Mouse (Mus musculus): Measurements from ENCODE around the gene Tekt2. TPM values are rescaled to one million over a fixed set of nuclear protein-coding genes. Genes with fewer than 3 reads are reported as not detected.

Gene Tekt2
- polyA plus RNA-seq (2014; fragmentation: Nextera tagmentation; extraction: Ambion mirVana) = 9.4 and 11.9 TPM in 2 replicates

DNA sequence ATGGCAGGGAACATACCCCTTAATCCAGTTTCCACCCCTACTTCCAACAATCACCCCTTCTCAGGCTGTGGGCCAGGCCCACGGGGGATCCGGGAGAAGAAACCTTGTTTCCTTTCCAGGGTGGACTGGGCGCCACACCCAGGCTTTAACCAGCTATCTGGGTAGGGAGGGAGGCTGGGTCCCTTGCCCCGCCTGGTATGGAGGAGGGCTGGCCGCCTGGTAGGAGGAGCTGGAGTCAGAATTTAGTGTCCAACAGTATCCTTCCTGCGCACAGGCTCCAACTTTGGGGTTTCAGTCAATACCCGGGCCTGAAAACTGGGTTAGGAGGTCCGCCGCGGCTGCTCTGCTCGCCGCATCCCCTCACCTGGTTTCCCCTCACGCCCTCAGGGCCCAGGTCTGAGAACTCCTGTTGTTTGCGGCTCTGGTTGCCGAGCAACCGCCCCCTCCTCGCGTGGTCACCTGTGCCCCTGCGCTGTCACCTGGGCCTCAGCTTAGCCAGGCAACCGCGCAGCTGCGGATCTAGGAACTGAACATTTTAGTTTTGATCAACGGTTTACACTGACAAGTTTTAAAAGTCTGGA, at the start of gene Tekt2:
Tekt2 (minus strand) TSS at position 408 of the 581 bp plus-strand sequence.
- H3K9ac ChIP-seq (replicated peaks; ENCODE audit: low read depth, low read length) = no peak within 1 kb of the TSS
- 11% methylated on average over 23 of the region's 23 CpGs for WGBS
- H3K9me3 ChIP-seq (ENCODE audit: control insufficient read depth, low read depth, low read length) = no peaks in the 10 kb centered on the region
- peak; percentile 47 for ATAC-seq (ENCODE audit: insufficient number of reproducible peaks, insufficient read depth, low FRiP score, low read depth)
- peak within 1 kb of the TSS; percentile 18; the same call in 1 of the 2 replicates for H3K4me3 ChIP-seq (ENCODE audit: low read depth, low read length)
- peaks cover 14% of the 10 kb centered on the region; the same call in 1 of the 2 replicates for H3K4me1 ChIP-seq (ENCODE audit: control insufficient read depth, insufficient read depth, low read length)
- H3K27me3 ChIP-seq (ENCODE audit: control insufficient read depth, insufficient read depth, low read length) = no peaks in the 10 kb centered on the region
- H3K36me3 ChIP-seq (ENCODE audit: control insufficient read depth, insufficient read depth, low read length) = no peaks in the 10 kb centered on the region
- peak within 1 kb of the TSS; percentile 33 for H3K4me2 ChIP-seq (replicated peaks; ENCODE audit: low read depth, low read length)
- H3K27ac ChIP-seq (ENCODE audit: low read length) = peak within 1 kb of the TSS; percentile 28; the same call in 1 of the 2 replicates

DNA sequence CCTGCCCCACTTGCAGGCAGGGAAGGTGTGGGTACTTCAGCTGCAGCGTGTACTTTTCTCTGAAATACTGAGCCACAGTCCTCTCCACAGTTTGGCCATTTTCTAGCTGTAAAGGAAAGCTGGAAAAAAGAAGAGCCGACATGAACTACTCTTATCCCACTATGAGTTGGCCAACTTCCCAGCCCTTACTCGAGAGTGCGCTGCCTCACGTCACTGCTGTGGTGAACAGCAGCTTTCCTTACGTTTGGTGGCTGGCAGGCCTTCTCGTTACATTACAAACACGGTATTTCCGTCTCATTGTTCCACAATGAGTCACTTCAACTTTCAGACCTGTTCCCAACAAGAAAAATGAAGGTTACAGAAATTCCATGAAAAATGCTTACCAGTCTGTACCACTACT, 46.0 kb upstream of the Tekt2 start:
- WGBS = 78% methylated on average over 9 of the region's 9 CpGs

DNA sequence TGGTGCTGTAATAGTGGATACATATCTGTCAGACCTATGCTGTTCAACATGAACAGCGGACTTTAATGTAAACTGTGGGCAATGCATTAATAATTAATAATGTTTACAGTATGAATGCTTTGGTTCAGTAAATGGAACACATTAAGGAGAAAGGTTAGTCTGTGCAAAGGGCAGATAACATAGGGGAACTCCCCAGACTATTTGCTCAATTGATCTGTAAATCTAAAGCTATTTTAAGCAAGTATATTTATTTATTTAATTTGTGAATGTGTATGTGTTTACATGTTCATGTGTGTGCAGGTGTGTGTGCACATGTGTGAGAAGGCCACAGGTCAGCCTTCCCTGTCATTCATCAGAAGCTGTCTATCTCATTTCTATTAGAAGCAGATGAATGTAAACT, 34.6 kb upstream of the Tekt2 start:
- no peaks in the 10 kb centered on the region for H3K4me1 ChIP-seq (ENCODE audit: control insufficient read depth, insufficient read depth, low read length)
- H3K9me3 ChIP-seq (ENCODE audit: control insufficient read depth, low read depth, low read length) = no peaks in the 10 kb centered on the region
- no peak overlapping the region for H3K27ac ChIP-seq (ENCODE audit: low read length)
- no peak for ATAC-seq (ENCODE audit: insufficient number of reproducible peaks, insufficient read depth, low FRiP score, low read depth)
- WGBS = 84% methylated on average over 1 of the region's 1 CpGs
- peaks cover 7% of the 10 kb centered on the region for H3K36me3 ChIP-seq (ENCODE audit: control insufficient read depth, insufficient read depth, low read length)
- H3K27me3 ChIP-seq (ENCODE audit: control insufficient read depth, insufficient read depth, low read length) = no peaks in the 10 kb centered on the region
- H3K4me2 ChIP-seq (replicated peaks; ENCODE audit: low read depth, low read length) = no peak overlapping the region
- H3K4me3 ChIP-seq (ENCODE audit: low read depth, low read length) = no peak overlapping the region
- no peak overlapping the region for H3K9ac ChIP-seq (replicated peaks; ENCODE audit: low read depth, low read length)

More for the DNA sequence above, 46.0 kb upstream of the Tekt2 start:
- Histone ChIP-seq H3K9ac (replicated peaks; ENCODE audit: low read depth, low read length) (no peak overlapping the region), H3K27ac (ENCODE audit: low read length) (no peak overlapping the region), H3K4me1 (ENCODE audit: control insufficient read depth, insufficient read depth, low read length) (no peaks in the 10 kb centered on the region), H3K36me3 (ENCODE audit: control insufficient read depth, insufficient read depth, low read length) (no peaks in the 10 kb centered on the region; the same call in 1 of the 2 replicates), H3K9me3 (ENCODE audit: control insufficient read depth, low read depth, low read length) (no peaks in the 10 kb centered on the region), H3K27me3 (ENCODE audit: control insufficient read depth, insufficient read depth, low read length) (no peaks in the 10 kb centered on the region), H3K4me2 (replicated peaks; ENCODE audit: low read depth, low read length) (no peak overlapping the region), H3K4me3 (ENCODE audit: low read depth, low read length) (no peak overlapping the region)
- ATAC-seq (ENCODE audit: insufficient number of reproducible peaks, insufficient read depth, low FRiP score, low read depth) = no peak

DNA sequence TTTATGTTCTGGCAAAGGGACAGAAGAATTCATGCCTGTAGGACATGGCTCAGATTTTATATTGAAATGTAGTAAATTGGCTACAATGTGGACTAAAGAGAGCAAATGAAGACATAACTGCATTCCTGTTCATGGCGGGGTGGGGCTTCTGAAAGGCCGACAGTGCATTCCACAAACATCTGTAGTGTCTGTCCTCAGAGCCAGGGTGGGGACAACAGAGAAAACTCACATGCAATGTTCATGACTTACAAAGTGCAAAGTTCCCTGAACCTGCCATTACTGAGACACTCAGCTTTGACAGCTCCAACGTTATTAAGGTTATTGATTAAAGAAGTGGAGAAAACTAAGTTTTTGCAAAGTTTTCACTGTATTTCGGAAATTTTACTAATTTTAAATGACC, 18.0 kb upstream of the Tekt2 start:
- Histone ChIP-seq H3K9ac (replicated peaks; ENCODE audit: low read depth, low read length) (no peak overlapping the region), H3K4me3 (ENCODE audit: low read depth, low read length) (no peak overlapping the region), H3K27ac (ENCODE audit: low read length) (no peak overlapping the region), H3K4me2 (replicated peaks; ENCODE audit: low read depth, low read length) (no peak overlapping the region), H3K9me3 (ENCODE audit: control insufficient read depth, low read depth, low read length) (no peaks in the 10 kb centered on the region), H3K4me1 (ENCODE audit: control insufficient read depth, insufficient read depth, low read length) (no peaks in the 10 kb centered on the region), H3K27me3 (ENCODE audit: control insufficient read depth, insufficient read depth, low read length) (no peaks in the 10 kb centered on the region), H3K36me3 (ENCODE audit: control insufficient read depth, insufficient read depth, low read length) (peaks cover 15% of the 10 kb centered on the region; the same call in 1 of the 2 replicates)
- WGBS = 58% methylated on average over 4 of the region's 4 CpGs
- no peak for ATAC-seq (ENCODE audit: insufficient number of reproducible peaks, insufficient read depth, low FRiP score, low read depth)

DNA sequence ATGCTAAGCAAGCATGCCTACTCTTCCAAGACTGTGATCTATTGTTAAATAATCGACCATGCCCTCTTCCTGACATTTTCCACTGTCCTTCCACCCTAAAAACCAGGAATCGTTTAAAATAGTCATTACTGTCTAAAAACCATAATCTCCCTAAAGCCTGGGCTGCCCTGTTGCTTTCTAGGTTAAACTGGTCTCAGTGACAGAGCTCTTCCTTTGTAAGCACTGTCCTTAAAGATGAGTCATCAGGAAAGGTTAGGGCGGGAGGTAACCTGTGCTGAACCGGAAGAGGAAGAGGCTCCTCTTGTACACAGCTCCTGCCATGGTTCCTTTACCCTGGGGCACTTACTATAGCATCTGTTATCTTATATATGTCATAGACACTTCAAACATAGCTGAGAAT, 14.0 kb upstream of the Tekt2 start:
- Histone ChIP-seq H3K36me3 (ENCODE audit: control insufficient read depth, insufficient read depth, low read length) (no peaks in the 10 kb centered on the region), H3K27me3 (ENCODE audit: control insufficient read depth, insufficient read depth, low read length) (no peaks in the 10 kb centered on the region), H3K4me3 (ENCODE audit: low read depth, low read length) (no peak overlapping the region), H3K4me2 (replicated peaks; ENCODE audit: low read depth, low read length) (no peak overlapping the region), H3K27ac (ENCODE audit: low read length) (no peak overlapping the region), H3K4me1 (ENCODE audit: control insufficient read depth, insufficient read depth, low read length) (no peaks in the 10 kb centered on the region), H3K9me3 (ENCODE audit: control insufficient read depth, low read depth, low read length) (no peaks in the 10 kb centered on the region), H3K9ac (replicated peaks; ENCODE audit: low read depth, low read length) (no peak overlapping the region)
- ATAC-seq (ENCODE audit: insufficient number of reproducible peaks, insufficient read depth, low FRiP score, low read depth) = no peak
- WGBS = 55% methylated on average over 4 of the region's 4 CpGs

DNA sequence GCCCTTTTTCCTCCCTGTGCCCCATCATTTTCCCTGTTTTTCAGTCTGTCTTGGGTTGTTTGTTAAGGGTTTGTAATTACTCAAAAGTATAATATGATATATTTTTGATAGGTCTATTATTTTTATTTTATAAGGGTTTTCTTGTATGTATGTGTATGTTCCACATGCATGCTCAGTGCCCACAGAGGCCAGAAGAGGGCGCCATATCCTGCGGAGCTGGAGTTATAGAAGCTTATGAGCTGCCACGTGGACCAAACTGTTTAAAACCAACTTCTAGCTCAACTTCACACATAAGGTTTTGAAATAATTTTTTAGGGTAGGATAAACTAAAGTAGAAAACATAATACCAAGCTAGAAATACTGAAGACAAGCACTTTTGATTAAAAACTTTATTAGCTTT, 6.9 kb upstream of the Tekt2 start:
- 47% methylated on average over 3 of the region's 3 CpGs for WGBS
- no peak overlapping the region for H3K9ac ChIP-seq (replicated peaks; ENCODE audit: low read depth, low read length)
- ATAC-seq (ENCODE audit: insufficient number of reproducible peaks, insufficient read depth, low FRiP score, low read depth) = no peak

GRCm38 (mm10) chr4:126331751-126332150, 6.3 kb upstream of the Tekt2 start:
- no peak overlapping the region for H3K9ac ChIP-seq (replicated peaks; ENCODE audit: low read depth, low read length)
- no peak overlapping the region for H3K27ac ChIP-seq (ENCODE audit: low read length)
- no peak overlapping the region for H3K4me3 ChIP-seq (ENCODE audit: low read depth, low read length)
- 62% methylated on average over 1 of the region's 1 CpGs for WGBS
- no peaks in the 10 kb centered on the region for H3K36me3 ChIP-seq (ENCODE audit: control insufficient read depth, insufficient read depth, low read length)
- no peak for ATAC-seq (ENCODE audit: insufficient number of reproducible peaks, insufficient read depth, low FRiP score, low read depth)
- no peaks in the 10 kb centered on the region for H3K27me3 ChIP-seq (ENCODE audit: control insufficient read depth, insufficient read depth, low read length)
- no peaks in the 10 kb centered on the region for H3K4me1 ChIP-seq (ENCODE audit: control insufficient read depth, insufficient read depth, low read length)
- H3K4me2 ChIP-seq (replicated peaks; ENCODE audit: low read depth, low read length) = no peak overlapping the region
- no peaks in the 10 kb centered on the region for H3K9me3 ChIP-seq (ENCODE audit: control insufficient read depth, low read depth, low read length)

More for the DNA sequence above, 6.9 kb upstream of the Tekt2 start:
- H3K4me2 ChIP-seq (replicated peaks; ENCODE audit: low read depth, low read length) = no peak overlapping the region
- H3K9me3 ChIP-seq (ENCODE audit: control insufficient read depth, low read depth, low read length) = no peaks in the 10 kb centered on the region
- H3K27ac ChIP-seq (ENCODE audit: low read length) = no peak overlapping the region
- H3K27me3 ChIP-seq (ENCODE audit: control insufficient read depth, insufficient read depth, low read length) = no peaks in the 10 kb centered on the region
- H3K36me3 ChIP-seq (ENCODE audit: control insufficient read depth, insufficient read depth, low read length) = no peaks in the 10 kb centered on the region
- no peaks in the 10 kb centered on the region for H3K4me1 ChIP-seq (ENCODE audit: control insufficient read depth, insufficient read depth, low read length)
- no peak overlapping the region for H3K4me3 ChIP-seq (ENCODE audit: low read depth, low read length)

GRCm38 (mm10) chr4:126330295-126330694, 4.8 kb upstream of the Tekt2 start:
- Histone ChIP-seq H3K4me2 (replicated peaks; ENCODE audit: low read depth, low read length) (no peak overlapping the region), H3K9ac (replicated peaks; ENCODE audit: low read depth, low read length) (no peak overlapping the region), H3K4me1 (ENCODE audit: control insufficient read depth, insufficient read depth, low read length) (no peaks in the 10 kb centered on the region), H3K9me3 (ENCODE audit: control insufficient read depth, low read depth, low read length) (no peaks in the 10 kb centered on the region), H3K27ac (ENCODE audit: low read length) (no peak overlapping the region), H3K4me3 (ENCODE audit: low read depth, low read length) (no peak overlapping the region), H3K36me3 (ENCODE audit: control insufficient read depth, insufficient read depth, low read length) (no peaks in the 10 kb centered on the region), H3K27me3 (ENCODE audit: control insufficient read depth, insufficient read depth, low read length) (no peaks in the 10 kb centered on the region)
- ATAC-seq (ENCODE audit: insufficient number of reproducible peaks, insufficient read depth, low FRiP score, low read depth) = no peak
- WGBS = 93% methylated on average over 4 of the region's 4 CpGs

- Histone ChIP-seq H3K9ac (replicated peaks; ENCODE audit: low read depth, low read length) (no peak overlapping the region), H3K27me3 (ENCODE audit: control insufficient read depth, insufficient read depth, low read length) (no peaks in the 10 kb centered on the region), H3K4me2 (replicated peaks; ENCODE audit: low read depth, low read length) (no peak overlapping the region), H3K27ac (ENCODE audit: low read length) (no peak overlapping the region), H3K36me3 (ENCODE audit: control insufficient read depth, insufficient read depth, low read length) (no peaks in the 10 kb centered on the region), H3K9me3 (ENCODE audit: control insufficient read depth, low read depth, low read length) (no peaks in the 10 kb centered on the region), H3K4me3 (ENCODE audit: low read depth, low read length) (no peak overlapping the region), H3K4me1 (ENCODE audit: control insufficient read depth, insufficient read depth, low read length) (peaks cover 10% of the 10 kb centered on the region; the same call in 1 of the 2 replicates)
- 21% methylated on average over 6 of the region's 6 CpGs for WGBS
- ATAC-seq (ENCODE audit: insufficient number of reproducible peaks, insufficient read depth, low FRiP score, low read depth) = no peak
Measured at GRCm38 (mm10) chr4:126326036-126326435, 548 bp upstream of the Tekt2 start.
